Mouse (Mus musculus): ENCODE results near the gene Dbil5. TPM values are rescaled to one million over a fixed set of nuclear protein-coding genes. Genes with fewer than 3 reads are reported as not detected.

The Dbil5 gene
- polyA plus RNA-seq, 1 experiment from 2014 or later, result 0.62 TPM

DNA sequence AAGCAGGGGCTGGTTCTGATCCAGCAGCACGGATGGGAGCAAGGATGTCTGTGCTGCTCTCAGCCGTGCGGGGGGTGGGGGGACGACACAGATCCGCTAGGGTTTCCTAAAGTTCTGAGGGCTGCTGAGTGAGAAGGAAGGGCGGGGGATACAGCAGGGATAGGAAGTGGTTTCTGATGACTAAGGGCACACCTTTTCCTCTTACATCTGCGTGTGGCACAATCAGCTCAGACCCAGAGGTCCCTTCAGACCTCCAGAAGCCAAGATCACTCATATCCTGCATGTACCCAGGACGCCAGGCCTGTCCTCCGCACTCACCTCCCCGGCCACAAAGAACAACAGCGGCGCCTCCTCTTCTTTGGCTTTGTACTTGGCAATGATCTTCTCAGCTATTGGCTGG lies 43.8 kb downstream of the Dbil5 start:
- no peak overlapping the region for H3K4me3 ChIP-seq
- ATAC-seq (ENCODE audit: low FRiP score), result no peak
- H3K9ac ChIP-seq, result peak overlapping the region; percentile 58
- peaks cover 59% of the 10 kb centered on the region for H3K4me1 ChIP-seq (replicated peaks)
- H3K36me3 ChIP-seq, result peaks cover 14% of the 10 kb centered on the region
- H3K9me3 ChIP-seq, result no peaks in the 10 kb centered on the region
- H3K27ac ChIP-seq, result peak overlapping the region; percentile 69
- H3K27me3 ChIP-seq, result no peaks in the 10 kb centered on the region
- 69% methylated on average over 12 of the region's 12 CpGs for WGBS
- H3K4me2 ChIP-seq, result no peak overlapping the region

DNA sequence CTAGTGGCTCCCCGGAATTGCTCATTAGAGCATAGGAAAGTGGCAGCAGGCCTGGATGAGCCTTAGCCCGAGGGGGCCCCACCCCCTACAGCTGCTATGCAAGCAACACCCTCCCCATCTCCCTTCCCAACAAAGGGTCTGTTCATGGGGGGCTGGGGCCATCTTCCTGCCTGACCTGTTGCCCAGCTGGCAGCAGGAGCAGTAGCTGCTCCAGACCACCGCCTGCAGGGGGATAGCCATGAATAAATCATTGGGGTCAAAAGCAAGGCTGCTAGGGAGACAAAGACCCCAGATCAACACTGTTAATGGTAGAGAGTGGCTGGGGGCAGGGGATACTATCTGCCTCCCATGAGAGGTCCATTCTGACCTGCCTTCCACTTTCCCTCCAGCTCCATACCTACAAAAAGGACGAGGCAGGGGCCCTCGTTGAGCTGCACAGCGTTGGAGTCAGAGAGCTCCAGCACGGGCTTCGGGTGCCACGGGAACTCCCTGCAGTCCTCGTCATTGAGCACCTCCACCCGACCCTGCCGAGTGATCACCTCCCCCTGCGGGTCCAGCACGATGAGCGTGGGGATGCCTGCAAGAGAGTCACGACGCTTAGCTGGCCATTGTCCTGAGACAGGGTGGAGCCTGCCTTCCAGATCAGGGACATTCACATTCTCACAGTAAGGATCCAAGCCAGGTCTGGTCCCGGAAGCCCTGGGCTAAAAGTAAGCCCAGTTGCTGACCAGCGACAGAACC lies 45.4 kb downstream of the Dbil5 start:
- ATAC-seq (ENCODE audit: low FRiP score), result peak; percentile 47
- no peaks in the 10 kb centered on the region for H3K9me3 ChIP-seq
- peak overlapping the region; percentile 27; the same call in 1 of the 2 replicates for H3K4me2 ChIP-seq
- peaks cover 10% of the 10 kb centered on the region for H3K36me3 ChIP-seq
- no peaks in the 10 kb centered on the region for H3K27me3 ChIP-seq
- peak overlapping the region; percentile 61 for H3K9ac ChIP-seq
- 4% methylated on average over 19 of the region's 19 CpGs for WGBS
- H3K4me3 ChIP-seq, result no peak overlapping the region
- peak overlapping the region; percentile 75 for H3K27ac ChIP-seq
- H3K4me1 ChIP-seq (replicated peaks), result peaks cover 66% of the 10 kb centered on the region

DNA sequence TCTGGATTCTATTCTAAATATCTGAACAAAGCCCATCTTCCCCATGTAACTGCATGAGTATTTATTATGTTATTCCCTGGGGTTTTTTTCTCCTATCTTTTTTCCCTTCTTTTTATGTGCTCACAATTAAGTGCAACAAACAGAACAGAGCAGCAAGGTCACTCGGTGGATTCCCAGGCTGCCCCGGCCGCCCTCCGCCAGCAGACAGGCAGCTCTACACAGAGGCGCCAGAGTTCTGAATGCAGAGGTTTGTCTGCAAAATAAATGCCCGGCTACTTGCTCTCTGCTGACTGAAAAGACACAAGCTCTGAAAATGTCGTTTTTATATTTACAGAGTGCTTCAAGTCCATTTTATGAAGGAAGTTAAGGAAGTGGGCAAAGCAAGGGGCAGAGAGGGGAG lies 50.1 kb downstream of the Dbil5 start:
- ATAC-seq (ENCODE audit: low FRiP score), result no peak

DNA sequence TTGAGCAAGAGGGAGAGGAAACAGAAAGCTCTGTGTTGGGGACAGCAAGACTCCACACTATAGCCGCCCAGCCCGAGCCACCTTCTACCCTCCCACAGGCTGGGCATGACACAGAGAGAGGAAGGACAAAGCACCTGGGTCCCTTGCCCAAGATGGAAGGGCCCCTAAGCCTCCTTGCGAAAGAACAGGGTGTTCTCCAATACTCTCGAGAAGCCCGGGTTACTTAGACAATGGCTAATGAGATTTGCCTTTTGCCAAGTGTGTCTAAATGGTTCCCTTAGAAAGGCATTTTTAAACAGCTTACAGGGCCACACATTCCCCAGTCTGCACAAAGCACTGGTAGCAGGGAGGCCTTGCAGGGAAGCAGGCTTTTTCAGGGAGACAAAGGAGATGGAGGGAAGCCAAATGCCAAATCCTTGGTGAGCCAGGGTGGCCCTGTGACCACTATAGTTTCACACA lies 50.6 kb downstream of the Dbil5 start:
- peak overlapping the region; percentile 90 for H3K27ac ChIP-seq
- H3K9me3 ChIP-seq, result no peaks in the 10 kb centered on the region
- peaks cover 36% of the 10 kb centered on the region for H3K4me1 ChIP-seq (replicated peaks)
- peak overlapping the region; percentile 14; the same call in 1 of the 2 replicates for H3K9ac ChIP-seq
- peak; percentile 61 for ATAC-seq (ENCODE audit: low FRiP score)
- no peak overlapping the region for H3K4me3 ChIP-seq
- WGBS, result 20% methylated on average over 5 of the region's 5 CpGs
- no peak overlapping the region for H3K4me2 ChIP-seq
- no peaks in the 10 kb centered on the region for H3K27me3 ChIP-seq
- peaks cover 6% of the 10 kb centered on the region; the same call in 1 of the 2 replicates for H3K36me3 ChIP-seq

More for the DNA sequence above, 50.1 kb downstream of the Dbil5 start:
- Histone ChIP-seq H3K4me2 (no peak overlapping the region), H3K36me3 (peaks cover 6% of the 10 kb centered on the region; the same call in 1 of the 2 replicates), H3K27me3 (no peaks in the 10 kb centered on the region), H3K4me1 (replicated peaks) (peaks cover 40% of the 10 kb centered on the region), H3K4me3 (no peak overlapping the region), H3K27ac (peak overlapping the region; percentile 90), H3K9me3 (no peaks in the 10 kb centered on the region), H3K9ac (peak overlapping the region; percentile 14; the same call in 1 of the 2 replicates)
- 27% methylated on average over 7 of the region's 7 CpGs for WGBS

Other genes starting within 250 kb of the Dbil5 start
- 1.7 and 5.5 TPM in 2 replicates for gene 1700016K19Rik, start 217.7 kb upstream of the Dbil5 start, polyA plus RNA-seq (2015; fragmentation: Nextera tagmentation; extraction: Ambion mirVana)
- gene Rflnb, start 189.8 kb upstream of the Dbil5 start, polyA plus RNA-seq (2015; fragmentation: Nextera tagmentation; extraction: Ambion mirVana), result 7.5 and 7.9 TPM in 2 replicates
- 65.9 and 67.2 TPM in 2 replicates for gene Vps53, start 38.0 kb upstream of the Dbil5 start, polyA plus RNA-seq (2015; fragmentation: Nextera tagmentation; extraction: Ambion mirVana)
- 26.0 and 26.2 TPM in 2 replicates for gene Fam57a, start 37.9 kb upstream of the Dbil5 start, polyA plus RNA-seq (2015; fragmentation: Nextera tagmentation; extraction: Ambion mirVana)
- 12.6 and 15.6 TPM in 2 replicates for gene Gemin4, start 56 bp downstream of the Dbil5 start, polyA plus RNA-seq (2015; fragmentation: Nextera tagmentation; extraction: Ambion mirVana)
- 20.0 and 20.4 TPM in 2 replicates for gene Mrm3, start 26.1 kb downstream of the Dbil5 start, polyA plus RNA-seq (2015; fragmentation: Nextera tagmentation; extraction: Ambion mirVana)
- gene Glod4, start 26.1 kb downstream of the Dbil5 start, polyA plus RNA-seq (2015; fragmentation: Nextera tagmentation; extraction: Ambion mirVana), result 121 and 124 TPM in 2 replicates
- 30.4 and 35.6 TPM in 2 replicates for gene Nxn, start 181.5 kb downstream of the Dbil5 start, polyA plus RNA-seq (2015; fragmentation: Nextera tagmentation; extraction: Ambion mirVana)
- 116 and 119 TPM in 2 replicates for gene Timm22, start 189.3 kb downstream of the Dbil5 start, polyA plus RNA-seq (2015; fragmentation: Nextera tagmentation; extraction: Ambion mirVana)

Data from hindbrain, embryonic 13.5 days (tissue).